Mouse (Mus musculus) liver, embryonic 11.5 days (tissue): ENCODE measurements around the gene Ldhal6b. TPM values are rescaled to one million over a fixed set of nuclear protein-coding genes. Genes with fewer than 3 reads are reported as not detected.

Experiments used
- ATAC-seq: fragments of 200-750 bp; cut with Nextera tagmentation; replicated peaks from 2 replicates; pipeline ENCODE4 v1.8.0; 2017; ENCODE audit warnings: moderate number of reproducible peaks, mild to moderate bottlenecking, moderate TSS enrichment, moderate library complexity; ENCODE audit not compliant: low FRiP score
- DNase-seq: peaks from one replicate; pipeline ENCODE4 v3.0.0-alpha.2; 2017; ENCODE audit warnings: low spot score
- H3K27ac ChIP-seq: fragments of 300-500 bp; sonication (generic); 2 replicates; pipeline ENCODE4 v1.5.1; 2014; ENCODE audit warnings: mild to moderate bottlenecking, low read depth, low read length, control low read depth
- H3K27me3 ChIP-seq: fragments of 300-500 bp; sonication (generic); replicated peaks from 2 replicates; pipeline ENCODE4 v1.6.1; 2014; ENCODE audit warnings: low read length, mixed read lengths; ENCODE audit not compliant: control insufficient read depth, insufficient read depth
- H3K36me3 ChIP-seq: fragments of 300-500 bp; sonication (generic); 2 replicates; pipeline ENCODE4 v1.6.1; 2014; ENCODE audit warnings: mild to moderate bottlenecking, low read length, moderate library complexity, mixed read lengths; ENCODE audit not compliant: control insufficient read depth, insufficient read depth
- H3K4me1 ChIP-seq: fragments of 300-500 bp; sonication (generic); replicated peaks from 2 replicates; pipeline ENCODE4 v1.6.1; 2014; ENCODE audit warnings: low read length, mixed read lengths; ENCODE audit not compliant: control insufficient read depth, insufficient read depth
- H3K4me2 ChIP-seq: fragments of 300-500 bp; sonication (generic); 2 replicates; pipeline ENCODE4 v1.6.1; 2014; ENCODE audit warnings: mild to moderate bottlenecking, control low read depth, moderate library complexity
- H3K4me3 ChIP-seq: fragments of 300-500 bp; sonication (generic); 2 replicates; pipeline ENCODE4 v1.5.1; 2014; ENCODE audit warnings: low read depth, low read length, control low read depth
- H3K9ac ChIP-seq: fragments of 300-500 bp; sonication (generic); 2 replicates; pipeline ENCODE4 v1.6.1; 2014; ENCODE audit warnings: low read depth, low read length, control low read depth
- H3K9me3 ChIP-seq: fragments of 300-500 bp; sonication (generic); 2 replicates; pipeline ENCODE4 v1.6.1; 2016; ENCODE audit warnings: low read length, inconsistent platforms, mixed read lengths; ENCODE audit not compliant: control insufficient read depth
- WGBS: fragments of 180-500 bp; shearing (Covaris S2); extraction: QIAGEN DNeasy Blood & Tissue Kit; methylation state at CpG from one replicate; pipeline ENCODE4 v1.1.7; 2014; 5-methylcytosine and 5-hydroxymethylcytosine counted together
- polyA plus RNA-seq: library from polyadenylated mRNA; unstranded; fragments of >200 nt; fragmentation: Nextera tagmentation; extraction: Ambion mirVana; gene quantifications from 2 replicates; pipeline ENCODE4 v1.2.1, GENCODE M21; 2014

The Ldhal6b gene
- polyA plus RNA-seq, 1 experiment from 2014 or later, result not detected

DNA sequence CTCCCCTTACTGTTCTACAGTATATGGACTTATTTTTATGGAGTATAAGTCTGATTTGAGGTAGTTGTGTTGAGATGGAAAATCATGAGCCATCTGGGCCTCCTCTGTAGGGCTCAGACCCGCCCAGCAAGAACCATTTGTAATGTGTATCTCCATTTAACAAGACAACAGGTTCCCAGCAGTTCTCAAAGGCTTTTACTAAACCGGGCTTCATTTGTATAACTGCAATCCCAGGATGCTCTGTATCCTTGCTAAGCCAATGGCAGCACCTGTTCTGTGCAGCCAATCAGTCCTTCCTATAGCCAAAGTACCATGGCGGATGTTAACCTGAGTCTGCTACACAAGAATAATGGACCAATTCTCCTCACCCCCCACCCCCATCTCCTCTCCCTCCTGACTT is 2.0 kb downstream of the Ldhal6b start:
- Histone ChIP-seq H3K36me3 (peaks cover 13% of the 10 kb centered on the region), H3K9me3 (no peaks in the 10 kb centered on the region), H3K27ac (no peak overlapping the region), H3K4me2 (no peak overlapping the region), H3K4me1 (no peaks in the 10 kb centered on the region; the same call in none of the 2 replicates), H3K4me3 (no peak overlapping the region), H3K9ac (no peak overlapping the region), H3K27me3 (no peaks in the 10 kb centered on the region)
- ATAC-seq (no peak), DNase-seq (no peak)
- 88% methylated on average over 3 of the region's 3 CpGs for WGBS

DNA sequence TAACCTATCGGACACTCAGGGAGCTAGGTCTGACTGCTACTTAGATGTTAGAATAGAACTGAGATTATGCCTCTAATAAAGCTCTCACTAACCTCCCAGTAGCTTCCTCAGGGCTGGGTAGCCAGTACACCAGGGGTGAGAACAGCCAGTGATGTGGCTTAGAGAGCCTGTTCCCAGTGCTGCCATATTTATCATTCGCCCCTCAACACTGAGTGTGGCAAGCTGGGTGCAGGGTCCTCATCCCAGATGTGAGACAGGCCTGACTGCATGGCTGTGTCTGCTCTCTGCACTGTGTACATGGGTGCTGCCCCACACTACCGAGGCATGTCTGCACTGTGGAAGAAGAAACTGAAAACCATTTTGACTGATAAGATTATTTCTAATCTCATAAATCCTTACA is 4.5 kb downstream of the Ldhal6b start:
- Histone ChIP-seq H3K9me3 (no peaks in the 10 kb centered on the region), H3K36me3 (peaks cover 13% of the 10 kb centered on the region), H3K27me3 (no peaks in the 10 kb centered on the region), H3K9ac (no peak overlapping the region), H3K4me1 (no peaks in the 10 kb centered on the region; the same call in none of the 2 replicates), H3K4me2 (no peak overlapping the region), H3K27ac (0 out of 2 replicates have a peak overlapping the region, but pooled peaks have one; percentile 10), H3K4me3 (no peak overlapping the region)
- 82% methylated on average over 3 of the region's 3 CpGs for WGBS
- no peak for DNase-seq
- ATAC-seq, result no peak

DNA sequence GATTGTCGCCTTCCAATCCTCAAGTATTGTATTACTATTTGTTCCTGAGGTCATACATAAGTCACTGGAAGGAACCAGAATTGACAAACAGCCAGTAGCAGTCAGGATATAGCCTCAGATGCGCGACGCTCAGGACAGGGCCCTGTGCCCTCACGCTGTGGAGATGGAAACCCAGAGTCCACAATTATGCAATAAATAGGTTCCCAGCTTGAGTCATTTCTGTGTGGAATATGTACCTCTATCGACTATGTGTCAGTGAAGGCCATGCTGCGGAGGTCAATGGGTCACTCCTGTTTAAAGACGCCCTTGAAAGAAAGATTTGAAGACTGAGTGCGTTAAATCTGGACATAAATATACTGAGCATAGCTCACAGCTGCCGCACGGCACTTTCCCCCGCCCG is 5.2 kb downstream of the Ldhal6b start:
- H3K9me3 ChIP-seq, result no peaks in the 10 kb centered on the region
- no peak for DNase-seq
- no peak overlapping the region for H3K9ac ChIP-seq
- no peak overlapping the region for H3K4me3 ChIP-seq
- no peaks in the 10 kb centered on the region for H3K27me3 ChIP-seq
- H3K4me1 ChIP-seq, result no peaks in the 10 kb centered on the region; the same call in none of the 2 replicates
- ATAC-seq, result peak; percentile 35; the same call in 1 of the 2 replicates
- peak overlapping the region; percentile 10; the same call in 1 of the 2 replicates for H3K27ac ChIP-seq
- WGBS, result 83% methylated on average over 13 of the region's 13 CpGs
- peaks cover 10% of the 10 kb centered on the region for H3K36me3 ChIP-seq
- H3K4me2 ChIP-seq, result no peak overlapping the region

DNA sequence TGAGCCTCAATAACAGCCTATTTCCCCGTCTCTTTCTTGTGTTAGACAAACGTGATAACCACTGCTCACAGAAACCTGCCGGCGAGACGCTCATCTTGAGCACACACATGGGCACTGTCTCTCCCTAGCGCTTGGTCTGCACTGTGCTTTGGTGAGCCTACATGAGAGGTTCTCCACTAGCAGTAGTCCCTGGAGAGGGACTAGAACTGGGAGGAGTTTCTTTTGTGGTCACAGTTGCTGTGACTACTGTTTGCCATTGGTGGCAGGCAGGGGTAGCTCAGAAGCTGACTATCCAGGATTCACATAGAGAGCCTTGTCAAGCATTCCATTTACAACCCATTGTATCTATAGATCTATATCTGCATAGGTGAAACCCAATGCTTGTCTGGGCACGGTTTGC is 5.8 kb downstream of the Ldhal6b start:
- H3K27ac ChIP-seq, result no peak overlapping the region
- no peak overlapping the region for H3K9ac ChIP-seq
- DNase-seq (no peak), ATAC-seq (0 out of 2 replicates have a peak, but pooled peaks have one; percentile 26)
- no peaks in the 10 kb centered on the region for H3K9me3 ChIP-seq
- H3K27me3 ChIP-seq, result no peaks in the 10 kb centered on the region
- no peak overlapping the region for H3K4me2 ChIP-seq
- H3K4me1 ChIP-seq, result no peaks in the 10 kb centered on the region; the same call in none of the 2 replicates
- 84% methylated on average over 7 of the region's 7 CpGs for WGBS
- H3K4me3 ChIP-seq, result no peak overlapping the region
- H3K36me3 ChIP-seq, result peaks cover 4% of the 10 kb centered on the region

DNA sequence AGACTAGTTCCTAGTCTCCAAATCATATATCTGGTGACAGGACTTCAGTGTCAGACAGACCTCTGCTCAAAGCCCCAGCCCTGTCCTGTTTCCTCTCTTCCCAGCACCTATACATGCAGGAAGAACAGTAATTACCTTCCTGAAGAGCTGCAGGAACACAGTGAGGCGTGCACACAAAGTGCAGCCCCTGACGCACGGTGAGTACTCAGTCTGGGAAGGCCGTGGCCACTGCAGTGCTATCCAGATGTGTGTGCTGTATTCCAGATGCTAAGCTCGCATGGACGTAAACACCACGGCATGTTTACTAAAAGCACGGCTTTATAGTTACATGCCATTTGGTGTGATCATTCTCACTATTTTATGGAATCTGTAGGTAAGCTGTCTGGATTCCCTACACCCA is 6.3 kb downstream of the Ldhal6b start:
- Histone ChIP-seq H3K36me3 (no peaks in the 10 kb centered on the region; the same call in 1 of the 2 replicates), H3K4me2 (no peak overlapping the region), H3K27ac (no peak overlapping the region), H3K4me1 (peaks cover 2% of the 10 kb centered on the region), H3K9me3 (no peaks in the 10 kb centered on the region), H3K9ac (no peak overlapping the region), H3K4me3 (no peak overlapping the region), H3K27me3 (no peaks in the 10 kb centered on the region)
- 93% methylated on average over 8 of the region's 8 CpGs for WGBS
- ATAC-seq (no peak), DNase-seq (no peak)

DNA sequence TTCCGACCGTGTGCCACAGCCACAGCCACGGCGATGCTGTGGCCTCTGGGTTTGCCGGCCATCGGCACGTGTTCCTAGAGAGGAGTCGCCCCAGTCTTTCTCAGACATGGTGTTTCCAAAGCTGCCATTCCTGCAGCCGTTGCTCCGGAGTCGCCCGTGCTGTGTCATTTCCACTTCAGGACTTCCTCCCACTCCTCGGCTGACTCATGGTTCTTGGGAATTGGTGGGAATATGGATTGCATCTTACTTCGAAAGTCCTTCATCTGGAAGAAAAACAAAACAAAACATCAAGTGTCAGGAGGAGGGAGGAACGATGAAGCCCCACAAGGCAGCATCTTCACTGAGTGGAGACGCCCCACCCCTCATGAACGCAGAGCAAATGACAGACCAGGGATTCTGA is 7.4 kb downstream of the Ldhal6b start:
- H3K4me2 ChIP-seq, result no peak overlapping the region
- no peak for DNase-seq
- no peaks in the 10 kb centered on the region for H3K36me3 ChIP-seq
- H3K9ac ChIP-seq, result no peak overlapping the region
- H3K9me3 ChIP-seq, result no peaks in the 10 kb centered on the region
- H3K4me3 ChIP-seq, result no peak overlapping the region
- H3K27me3 ChIP-seq, result no peaks in the 10 kb centered on the region
- no peak for ATAC-seq
- no peak overlapping the region for H3K27ac ChIP-seq
- 90% methylated on average over 17 of the region's 17 CpGs for WGBS
- peaks cover 13% of the 10 kb centered on the region for H3K4me1 ChIP-seq

DNA sequence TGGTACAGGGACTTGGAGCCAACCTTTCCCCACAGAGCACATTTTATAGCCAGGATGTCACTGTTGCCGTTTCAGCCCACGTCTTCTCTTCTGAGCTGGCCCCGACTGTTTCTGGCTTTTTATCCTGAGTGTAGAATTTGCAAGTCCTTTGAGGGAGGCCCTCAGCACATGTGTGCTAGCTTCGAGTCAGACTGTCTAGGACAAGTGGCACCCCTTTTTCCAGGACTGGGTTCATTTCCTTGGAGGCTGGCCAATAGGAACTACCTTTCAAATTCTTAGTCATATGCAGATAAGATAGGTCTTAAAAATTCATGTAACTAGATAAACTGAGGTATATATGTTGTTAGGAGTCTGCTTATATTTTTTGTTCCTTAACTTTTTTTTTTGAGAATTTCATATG is 8.2 kb downstream of the Ldhal6b start:
- H3K4me3 ChIP-seq, result no peak overlapping the region
- DNase-seq, result no peak
- no peak overlapping the region for H3K4me2 ChIP-seq
- no peaks in the 10 kb centered on the region for H3K36me3 ChIP-seq
- peaks cover 13% of the 10 kb centered on the region for H3K4me1 ChIP-seq
- no peaks in the 10 kb centered on the region for H3K27me3 ChIP-seq
- ATAC-seq, result no peak
- H3K9ac ChIP-seq, result no peak overlapping the region
- no peak overlapping the region for H3K27ac ChIP-seq
- 78% methylated on average over 4 of the region's 4 CpGs for WGBS
- no peaks in the 10 kb centered on the region for H3K9me3 ChIP-seq

DNA sequence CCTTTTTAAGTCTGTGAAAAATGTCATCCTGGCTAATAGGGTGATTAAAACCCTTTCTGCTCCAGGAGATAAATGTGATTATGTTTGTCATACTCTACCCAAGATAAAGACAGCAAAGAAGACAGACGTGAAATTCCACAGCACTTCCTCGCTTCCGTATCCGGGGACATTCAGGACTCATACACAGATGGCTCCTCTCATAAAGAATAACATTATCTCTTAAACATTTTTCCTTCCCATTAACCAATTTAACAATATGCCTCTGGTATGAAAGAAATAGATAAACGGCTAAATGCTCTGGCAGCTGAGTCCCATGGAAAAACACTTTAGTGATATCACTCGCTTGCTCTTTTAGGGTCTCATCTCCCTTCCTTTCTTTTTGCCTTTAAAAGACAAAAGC is 11.5 kb downstream of the Ldhal6b start:
- H3K9ac ChIP-seq, result no peak overlapping the region
- WGBS, result 44% methylated on average over 6 of the region's 6 CpGs
- H3K4me3 ChIP-seq, result no peak overlapping the region
- ATAC-seq, result no peak
- peak overlapping the region; percentile 48 for H3K4me2 ChIP-seq
- no peak for DNase-seq
- peaks cover 24% of the 10 kb centered on the region for H3K4me1 ChIP-seq
- H3K36me3 ChIP-seq, result no peaks in the 10 kb centered on the region
- H3K27ac ChIP-seq, result peak overlapping the region; percentile 30; the same call in 1 of the 2 replicates
- no peaks in the 10 kb centered on the region for H3K9me3 ChIP-seq
- peaks cover 7% of the 10 kb centered on the region for H3K27me3 ChIP-seq

DNA sequence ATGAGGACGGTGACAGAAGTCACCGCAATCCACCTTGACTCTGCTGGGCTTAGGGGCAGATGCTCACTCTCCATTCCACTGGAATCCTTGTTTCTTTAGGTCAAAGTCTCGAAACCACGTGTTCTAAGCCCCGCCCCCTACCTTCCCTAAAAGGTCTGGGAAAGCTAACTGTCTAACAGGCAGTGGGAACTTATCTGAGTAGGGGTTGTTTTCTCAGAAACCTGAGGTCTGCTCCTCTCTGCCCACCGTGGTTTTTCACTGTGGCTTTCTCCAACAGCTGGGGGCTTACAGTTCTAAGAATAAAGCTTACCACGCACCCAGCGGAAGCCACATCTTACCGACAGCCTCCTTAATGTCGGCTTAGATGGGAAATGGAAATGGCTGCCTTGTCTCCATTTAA is 12.0 kb downstream of the Ldhal6b start:
- Histone ChIP-seq H3K27ac (peak overlapping the region; percentile 30; the same call in 1 of the 2 replicates), H3K4me3 (no peak overlapping the region), H3K9ac (no peak overlapping the region), H3K4me2 (peak overlapping the region; percentile 48), H3K27me3 (peaks cover 7% of the 10 kb centered on the region), H3K4me1 (peaks cover 24% of the 10 kb centered on the region), H3K36me3 (no peaks in the 10 kb centered on the region), H3K9me3 (no peaks in the 10 kb centered on the region)
- ATAC-seq (0 out of 2 replicates have a peak, but pooled peaks have one; percentile 7), DNase-seq (peak; percentile 49)
- WGBS, result 20% methylated on average over 10 of the region's 10 CpGs
